Mouse (Mus musculus) stomach, embryonic 14.5 days (tissue): ENCODE data around the gene Mtch1. TPM values are rescaled to one million over a fixed set of nuclear protein-coding genes. Genes with fewer than 3 reads are reported as not detected.

Experiments used
- ATAC-seq: fragments of 200-750 bp; cut with Nextera tagmentation; 2 replicates; pipeline ENCODE4 v1.8.0; 2017; ENCODE audit warnings: low read depth, moderate TSS enrichment; ENCODE audit not compliant: insufficient number of reproducible peaks, insufficient read depth, low FRiP score
- H3K27ac ChIP-seq: fragments of 300-500 bp; sonication (generic); 2 replicates; pipeline ENCODE4 v1.5.1; 2014; ENCODE audit warnings: mild to moderate bottlenecking, low read length, moderate library complexity, mixed read lengths
- H3K27me3 ChIP-seq: fragments of 300-500 bp; sonication (generic); 2 replicates; pipeline ENCODE4 v1.6.1; 2014; ENCODE audit warnings: low read length, control low read depth, mixed read lengths; ENCODE audit not compliant: control insufficient read depth, insufficient read depth
- H3K36me3 ChIP-seq: fragments of 300-500 bp; sonication (generic); 2 replicates; pipeline ENCODE4 v1.6.1; 2014; ENCODE audit warnings: mild to moderate bottlenecking, control low read depth, low read length, moderate library complexity, mixed read lengths; ENCODE audit not compliant: control insufficient read depth, insufficient read depth
- H3K4me1 ChIP-seq: fragments of 300-500 bp; sonication (generic); 2 replicates; pipeline ENCODE4 v1.6.1; 2014; ENCODE audit warnings: low read length, control low read depth, mixed read lengths; ENCODE audit not compliant: control insufficient read depth, insufficient read depth
- H3K4me2 ChIP-seq: fragments of 300-500 bp; sonication (generic); replicated peaks from 2 replicates; pipeline ENCODE4 v1.6.1; 2014; ENCODE audit warnings: low read depth, low read length, control low read depth
- H3K4me3 ChIP-seq: fragments of 300-500 bp; sonication (generic); 2 replicates; pipeline ENCODE4 v1.5.1; 2014; ENCODE audit warnings: low read depth, low read length, control low read depth
- H3K9ac ChIP-seq: fragments of 300-500 bp; sonication (generic); replicated peaks from 2 replicates; pipeline ENCODE4 v1.6.1; 2014; ENCODE audit warnings: low read depth, mild to moderate bottlenecking, control low read depth, low read length, moderate library complexity, mixed read lengths
- H3K9me3 ChIP-seq: fragments of 300-500 bp; sonication (generic); 2 replicates; pipeline ENCODE4 v1.6.1; 2016; ENCODE audit warnings: low read depth, low read length, control low read depth; ENCODE audit not compliant: control insufficient read depth
- WGBS: fragments of 180-500 bp; shearing (Covaris S2); extraction: QIAGEN DNeasy Blood & Tissue Kit; methylation state at CpG from one replicate; pipeline ENCODE4 v1.1.7; 2014; 5-methylcytosine and 5-hydroxymethylcytosine counted together
- polyA plus RNA-seq: library from polyadenylated mRNA; unstranded; fragments of >200 nt; fragmentation: Nextera tagmentation; extraction: Ambion mirVana; gene quantifications from 2 replicates; pipeline ENCODE4 v1.2.1, GENCODE M21; 2014

Mtch1 gene
- polyA plus RNA-seq, 1 experiment from 2014 or later, result 287 TPM

GRCm38 (mm10) chr17:29388978-29389377 lies 41.2 kb upstream of the Mtch1 start:
- Histone ChIP-seq H3K4me1 (no peaks in the 10 kb centered on the region), H3K4me2 (no peak overlapping the region), H3K27me3 (no peaks in the 10 kb centered on the region), H3K4me3 (no peak overlapping the region), H3K27ac (no peak overlapping the region), H3K9me3 (no peaks in the 10 kb centered on the region), H3K9ac (no peak overlapping the region), H3K36me3 (no peaks in the 10 kb centered on the region)
- no peak for ATAC-seq
- WGBS, result 77% methylated on average over 11 of the region's 11 CpGs

GRCm38 (mm10) chr17:29385746-29386145 lies 38.0 kb upstream of the Mtch1 start:
- no peaks in the 10 kb centered on the region for H3K27me3 ChIP-seq
- H3K4me1 ChIP-seq, result 0 out of 2 replicates have a peak, but pooled peaks cover 3% of the 10 kb centered on the region
- H3K9ac ChIP-seq, result no peak overlapping the region
- H3K4me3 ChIP-seq, result no peak overlapping the region
- 58% methylated on average over 6 of the region's 6 CpGs for WGBS
- no peaks in the 10 kb centered on the region for H3K36me3 ChIP-seq
- H3K4me2 ChIP-seq, result no peak overlapping the region
- ATAC-seq, result no peak
- H3K9me3 ChIP-seq, result no peaks in the 10 kb centered on the region
- no peak overlapping the region for H3K27ac ChIP-seq

GRCm38 (mm10) chr17:29384850-29385438 lies 37.2 kb upstream of the Mtch1 start:
- H3K9me3 ChIP-seq, result no peaks in the 10 kb centered on the region
- no peak overlapping the region for H3K4me3 ChIP-seq
- peak; percentile 53; the same call in 1 of the 2 replicates for ATAC-seq
- H3K27ac ChIP-seq, result no peak overlapping the region
- 42% methylated on average over 5 of the region's 5 CpGs for WGBS
- no peaks in the 10 kb centered on the region for H3K27me3 ChIP-seq
- no peak overlapping the region for H3K4me2 ChIP-seq
- H3K4me1 ChIP-seq, result 0 out of 2 replicates have a peak, but pooled peaks cover 3% of the 10 kb centered on the region
- no peak overlapping the region for H3K9ac ChIP-seq
- H3K36me3 ChIP-seq, result no peaks in the 10 kb centered on the region

- 59% methylated on average over 9 of the region's 9 CpGs for WGBS
- Histone ChIP-seq H3K4me1 (0 out of 2 replicates have a peak, but pooled peaks cover 3% of the 10 kb centered on the region), H3K27me3 (no peaks in the 10 kb centered on the region), H3K9me3 (no peaks in the 10 kb centered on the region), H3K4me3 (no peak overlapping the region), H3K9ac (no peak overlapping the region), H3K36me3 (no peaks in the 10 kb centered on the region), H3K27ac (no peak overlapping the region), H3K4me2 (no peak overlapping the region)
- no peak for ATAC-seq
These were observed 36.2 kb upstream of the Mtch1 start for GRCm38 (mm10) chr17:29383923-29384322.

GRCm38 (mm10) chr17:29382417-29382816 lies 34.7 kb upstream of the Mtch1 start:
- Histone ChIP-seq H3K4me2 (no peak overlapping the region), H3K27me3 (no peaks in the 10 kb centered on the region), H3K4me3 (no peak overlapping the region), H3K27ac (no peak overlapping the region), H3K36me3 (no peaks in the 10 kb centered on the region), H3K4me1 (0 out of 2 replicates have a peak, but pooled peaks cover 3% of the 10 kb centered on the region), H3K9me3 (no peaks in the 10 kb centered on the region), H3K9ac (no peak overlapping the region)
- no peak for ATAC-seq
- 57% methylated on average over 11 of the region's 11 CpGs for WGBS

- Histone ChIP-seq H3K27me3 (no peaks in the 10 kb centered on the region), H3K27ac (no peak overlapping the region)
- 28% methylated on average over 7 of the region's 7 CpGs for WGBS
These were observed 33.7 kb upstream of the Mtch1 start for GRCm38 (mm10) chr17:29381472-29381871.

GRCm38 (mm10) chr17:29380241-29380640 lies 32.5 kb upstream of the Mtch1 start:
- Histone ChIP-seq H3K27me3 (no peaks in the 10 kb centered on the region), H3K9me3 (no peaks in the 10 kb centered on the region), H3K4me3 (no peak overlapping the region), H3K9ac (no peak overlapping the region), H3K27ac (no peak overlapping the region), H3K36me3 (no peaks in the 10 kb centered on the region), H3K4me2 (no peak overlapping the region), H3K4me1 (0 out of 2 replicates have a peak, but pooled peaks cover 3% of the 10 kb centered on the region)
- no peak for ATAC-seq
- WGBS, result 74% methylated on average over 4 of the region's 4 CpGs

More at GRCm38 (mm10) chr17:29381472-29381871, 33.7 kb upstream of the Mtch1 start:
- 0 out of 2 replicates have a peak, but pooled peaks have one; percentile 64 for ATAC-seq
- Histone ChIP-seq H3K4me1 (0 out of 2 replicates have a peak, but pooled peaks cover 3% of the 10 kb centered on the region), H3K9ac (no peak overlapping the region), H3K36me3 (no peaks in the 10 kb centered on the region), H3K9me3 (no peaks in the 10 kb centered on the region), H3K4me3 (no peak overlapping the region), H3K4me2 (no peak overlapping the region)

- no peak for ATAC-seq
- WGBS, result 62% methylated on average over 8 of the region's 8 CpGs
- Histone ChIP-seq H3K36me3 (no peaks in the 10 kb centered on the region), H3K4me3 (no peak overlapping the region), H3K9ac (no peak overlapping the region), H3K27ac (no peak overlapping the region), H3K4me2 (no peak overlapping the region), H3K9me3 (no peaks in the 10 kb centered on the region), H3K4me1 (0 out of 2 replicates have a peak, but pooled peaks cover 3% of the 10 kb centered on the region), H3K27me3 (no peaks in the 10 kb centered on the region)
These were observed 30.3 kb upstream of the Mtch1 start for GRCm38 (mm10) chr17:29378056-29378455.

- WGBS, result 85% methylated on average over 10 of the region's 10 CpGs
- H3K9me3 ChIP-seq, result no peaks in the 10 kb centered on the region
- no peaks in the 10 kb centered on the region for H3K4me1 ChIP-seq
- ATAC-seq, result no peak
- H3K27me3 ChIP-seq, result no peaks in the 10 kb centered on the region
- H3K9ac ChIP-seq, result no peak overlapping the region
- no peaks in the 10 kb centered on the region for H3K36me3 ChIP-seq
- H3K27ac ChIP-seq, result no peak overlapping the region
- no peak overlapping the region for H3K4me2 ChIP-seq
- no peak overlapping the region for H3K4me3 ChIP-seq
These were observed 28.1 kb upstream of the Mtch1 start for GRCm38 (mm10) chr17:29375871-29376270.
